Mouse (Mus musculus): ENCODE results near the gene Akr1c19.

GRCm38 (mm10) chr13:4270860-4271259 is 42.4 kb downstream of the Akr1c19 start:
- TF ChIP-seq CTCF (IDR thresholded peaks at IDR 0.05) (no peak), EP300 (IDR thresholded peaks at IDR 0.05) (no peak)

Data from lung, postnatal 0 days (tissue).